Mouse (Mus musculus): Measurements from ENCODE around the gene Arhgap9.

DNA sequence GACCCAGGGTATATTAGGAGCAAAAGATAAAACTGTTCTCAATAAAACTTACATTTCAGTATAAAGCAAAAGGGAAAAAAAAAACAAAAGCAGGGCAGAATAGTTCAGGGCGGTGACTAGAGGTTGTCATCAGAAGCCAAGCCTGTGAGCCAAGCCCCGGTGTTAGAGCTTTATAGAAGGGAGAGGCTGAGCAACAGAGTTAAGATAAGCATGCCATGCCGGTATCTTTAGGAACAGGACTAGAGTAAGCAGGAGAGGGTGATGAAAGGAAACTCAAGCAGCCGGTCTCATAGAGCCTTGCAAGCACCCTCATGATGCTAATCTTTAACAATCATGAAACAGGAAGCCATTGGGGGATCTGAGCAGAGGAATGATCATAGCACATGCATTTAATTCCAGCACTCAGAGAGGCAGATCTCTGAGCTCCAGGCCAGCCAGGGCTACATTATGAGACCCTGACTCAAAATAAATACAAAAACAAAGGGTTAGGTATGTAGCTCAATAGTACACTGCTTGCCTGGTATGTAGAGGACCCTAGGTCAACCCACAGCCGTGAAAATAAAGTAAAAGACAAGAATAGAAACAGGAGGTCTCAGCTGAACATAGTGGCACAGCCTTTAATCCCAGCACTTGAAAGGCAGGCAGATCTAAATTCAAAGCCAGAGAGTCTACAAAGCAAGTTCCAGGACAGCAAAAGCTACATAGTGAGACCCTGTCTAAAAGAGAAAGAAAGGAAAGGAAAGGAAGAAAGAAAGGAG, 29.7 kb upstream of the Arhgap9 start:
- TF ChIP-seq POLR2A (IDR thresholded peaks at IDR 0.05; ENCODE audit: low read depth, low read length) (no peak), CTCF (IDR thresholded peaks at IDR 0.05; ENCODE audit: extremely low read depth, insufficient read length, insufficient replicate concordance, low read depth, low read length) (no peak)

Data from small intestine, adult 2 months (tissue).